Mouse (Mus musculus): ENCODE results near the gene Hnrnpr. TPM values are rescaled to one million over a fixed set of nuclear protein-coding genes. Genes with fewer than 3 reads are reported as not detected.
A peak's percentile ranks its signal among the peaks of the same experiment; 100 is the strongest.

The Hnrnpr gene
- total RNA-seq (2021), result 10 to 100 TPM; 19.7 to 20.1 TPM
- long read RNA-seq, experiment 1, full-length matches to known transcripts, result 18 of 18 reads
- long read RNA-seq, experiment 1, partial matches to known transcripts, result 0 of 18 reads
- long read RNA-seq, experiment 1, other reads (novel, unspliced or antisense), result 0 of 18 reads
- long read RNA-seq, experiment 2, full-length matches to known transcripts, result 28 of 33 reads
- long read RNA-seq, experiment 2, partial matches to known transcripts, result 2 of 33 reads
- long read RNA-seq, experiment 2, other reads (novel, unspliced or antisense), result 3 of 33 reads

DNA sequence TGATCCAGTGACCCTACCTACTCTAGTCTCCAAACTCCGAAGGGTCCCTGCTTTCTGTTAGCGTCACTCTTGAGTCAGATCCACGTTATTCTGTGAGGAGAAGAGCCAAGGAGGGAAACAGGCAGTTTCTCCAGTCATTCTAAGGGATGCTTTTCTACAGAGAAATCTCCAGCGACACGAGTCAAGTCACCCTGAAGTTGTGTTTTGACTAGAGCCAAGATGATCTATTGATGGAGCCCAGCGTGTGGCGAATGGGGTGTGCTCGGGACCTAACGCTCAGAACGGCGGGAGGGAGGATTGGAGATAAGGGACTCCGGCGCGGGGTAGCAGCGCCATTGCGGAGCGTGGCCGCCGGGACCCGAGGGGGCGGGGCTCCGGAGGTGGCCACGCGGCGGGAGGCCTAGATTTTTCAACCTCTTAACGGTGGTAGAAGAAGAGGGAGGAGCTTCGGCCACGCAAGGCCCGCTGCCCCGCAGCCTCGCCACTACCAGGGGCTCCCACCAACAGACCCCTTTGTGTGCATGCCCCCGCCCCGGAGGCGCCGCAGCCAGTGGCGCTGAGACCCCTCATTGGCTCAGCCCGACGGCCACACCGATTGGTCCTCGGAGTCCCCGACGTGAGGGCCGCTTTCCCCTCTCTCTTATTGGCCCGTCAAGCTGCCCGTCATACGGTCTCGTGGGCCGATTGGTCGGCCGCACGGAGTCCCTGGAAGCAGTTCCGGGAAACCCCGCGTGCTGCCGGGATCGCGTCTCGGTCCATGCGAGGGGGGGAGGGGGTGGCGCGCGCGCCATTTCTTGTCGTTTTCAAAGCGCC, at the start of gene Hnrnpr:
Gene Hnrnpr (plus strand): TSS at position 714 of the 813 bp plus-strand sequence.
- peak; percentile 100 for DNase-seq

DNA sequence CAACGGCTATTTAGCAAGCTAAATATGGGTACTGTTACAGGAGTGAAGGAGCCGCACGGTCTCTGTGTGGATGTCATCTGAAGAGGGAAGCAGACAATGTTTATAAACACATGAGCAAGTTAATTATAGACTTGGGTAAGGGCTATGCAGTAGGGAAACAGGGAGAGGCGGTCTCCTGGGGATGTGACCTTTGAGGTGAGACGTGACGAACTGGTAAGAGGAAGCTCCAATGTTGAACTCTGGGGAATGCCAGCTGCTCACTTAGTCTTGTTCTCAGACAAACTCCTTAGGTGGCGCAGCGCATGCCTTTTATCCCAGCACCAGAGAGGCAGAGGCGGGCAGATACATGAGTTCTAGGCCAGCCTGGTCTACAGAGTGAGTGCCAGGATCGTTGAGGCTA, 48.8 kb upstream of the Hnrnpr start:
- no peak for DNase-seq

DNA sequence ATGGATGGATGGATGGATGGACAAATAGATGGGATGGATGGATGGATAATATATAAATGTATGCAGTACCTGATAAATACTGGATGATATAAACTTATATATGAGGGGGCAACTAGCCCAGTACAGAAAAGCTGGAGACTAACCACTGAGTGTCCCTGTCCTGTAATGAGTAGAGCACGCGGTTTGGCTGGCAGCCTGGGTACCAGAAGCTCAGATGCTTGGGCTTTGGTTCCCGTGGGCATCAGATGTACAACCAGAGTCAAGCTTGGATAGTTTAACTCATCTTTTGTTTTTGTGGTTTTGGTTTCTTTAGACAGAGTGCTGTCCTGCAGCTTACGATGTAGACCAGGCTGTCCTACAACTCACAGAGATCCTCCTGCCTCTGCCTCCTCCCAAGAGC, 47.2 kb upstream of the Hnrnpr start:
- DNase-seq, result no peak

DNA sequence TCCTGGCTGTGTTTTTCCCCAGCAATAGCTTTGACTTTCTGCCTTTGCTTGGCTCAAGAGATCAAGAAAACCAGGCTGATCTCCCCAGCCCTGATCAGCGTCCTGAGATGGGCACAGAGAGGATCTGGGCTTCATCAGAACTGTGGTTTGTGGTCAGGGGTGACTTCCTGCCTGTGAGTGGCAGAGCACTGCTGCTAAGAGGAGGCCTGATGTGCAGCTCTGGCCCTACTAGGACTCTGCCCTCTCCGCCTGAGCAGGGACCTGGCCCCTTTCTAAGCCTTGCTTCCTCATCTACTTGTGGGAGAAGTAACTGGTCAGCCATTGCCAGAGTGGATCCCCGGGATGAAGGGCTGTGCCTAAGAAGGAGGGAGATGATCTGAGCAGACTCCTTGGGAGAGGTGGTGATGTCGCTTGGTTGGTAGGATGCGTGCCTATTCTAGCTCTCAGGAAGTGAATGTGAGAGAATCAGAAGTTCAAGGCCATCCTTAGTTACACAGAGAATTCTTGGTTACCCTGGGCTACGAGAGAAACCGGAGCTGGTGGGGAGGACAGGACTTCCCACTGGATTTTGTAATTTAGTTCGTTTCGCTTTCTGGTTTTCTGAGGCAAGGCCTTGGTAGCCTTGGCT, 43.9 kb upstream of the Hnrnpr start:
- DNase-seq, result no peak

DNA sequence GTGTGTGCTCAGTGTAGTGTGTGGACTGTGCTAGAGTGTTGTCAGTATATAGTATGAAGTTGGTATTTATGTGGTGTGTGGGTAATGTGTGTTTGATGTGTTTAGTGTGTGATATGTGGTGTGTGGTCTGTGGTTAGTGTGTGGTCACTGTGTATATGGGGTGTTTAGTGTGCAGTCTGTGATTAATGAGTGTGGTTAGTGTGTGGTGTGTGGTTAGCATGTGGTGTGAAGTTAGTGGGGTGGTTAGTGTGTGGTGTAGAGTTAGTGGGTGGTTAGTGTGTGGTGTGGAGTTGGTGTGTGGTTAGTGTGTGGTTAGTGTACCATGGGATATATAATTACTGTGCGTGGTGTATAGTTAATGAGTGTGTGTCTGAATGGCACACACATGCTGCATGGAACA, 41.8 kb upstream of the Hnrnpr start:
- no peak for DNase-seq

DNA sequence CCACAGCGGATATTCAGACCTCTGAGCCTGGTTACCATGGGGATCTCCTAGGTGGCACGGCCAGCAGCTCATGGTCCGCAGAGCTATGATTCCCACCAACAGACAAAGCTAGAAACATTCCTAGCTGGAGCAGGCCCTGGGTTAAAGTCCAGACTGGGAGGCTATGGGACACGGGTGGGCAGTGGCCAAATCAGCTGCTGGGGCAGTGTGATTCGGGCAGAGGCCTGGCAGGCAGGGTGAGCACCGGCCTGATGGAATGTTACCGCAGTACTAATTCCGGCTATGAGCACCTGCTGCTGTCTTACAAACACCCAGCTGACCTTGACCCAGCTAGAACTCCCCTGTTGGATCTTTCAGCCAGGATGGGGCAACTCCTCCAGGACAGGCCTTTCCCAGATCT, 40.1 kb upstream of the Hnrnpr start:
- peak; percentile 67 for DNase-seq

DNA sequence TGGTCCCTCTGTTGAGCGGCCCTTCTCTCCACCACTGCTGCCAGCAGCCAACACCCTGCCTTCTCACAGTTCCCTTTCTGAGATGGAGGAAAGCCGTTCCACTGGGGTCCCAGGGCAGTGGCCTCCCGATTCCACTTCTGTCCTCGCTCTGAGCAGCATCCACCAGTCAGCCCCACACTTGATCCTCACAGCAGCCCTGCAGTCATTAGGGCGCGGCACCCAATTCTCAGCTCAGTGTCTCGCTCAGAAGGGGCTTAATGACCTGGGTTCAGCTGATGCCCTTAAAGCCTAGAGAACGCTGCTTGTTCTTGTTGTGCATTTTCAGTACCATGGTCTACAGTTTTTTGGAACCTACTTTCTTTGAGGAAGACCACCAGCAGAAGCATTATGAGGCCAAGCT, 29.6 kb upstream of the Hnrnpr start:
- no peak for DNase-seq

DNA sequence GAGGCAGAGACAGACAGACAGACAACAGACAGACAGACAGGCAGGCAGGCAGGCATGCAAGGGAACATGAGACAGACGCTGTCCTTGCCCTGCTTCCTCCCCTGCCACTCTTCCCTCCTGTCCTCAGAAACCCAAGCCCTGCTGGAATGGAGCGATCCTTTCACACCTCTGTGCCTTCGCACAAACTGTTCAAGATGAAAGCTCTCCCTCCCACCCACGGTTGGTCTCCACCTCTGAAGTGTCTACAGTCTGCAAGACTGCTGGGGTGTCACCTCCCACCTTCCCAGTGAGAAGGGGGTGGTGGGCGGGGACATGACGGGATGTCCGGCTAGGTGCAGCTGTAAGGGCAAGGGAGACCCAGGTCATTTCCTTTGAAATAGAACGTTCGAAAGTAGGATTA, 29.1 kb upstream of the Hnrnpr start:
- DNase-seq, result peak; percentile 57

DNA sequence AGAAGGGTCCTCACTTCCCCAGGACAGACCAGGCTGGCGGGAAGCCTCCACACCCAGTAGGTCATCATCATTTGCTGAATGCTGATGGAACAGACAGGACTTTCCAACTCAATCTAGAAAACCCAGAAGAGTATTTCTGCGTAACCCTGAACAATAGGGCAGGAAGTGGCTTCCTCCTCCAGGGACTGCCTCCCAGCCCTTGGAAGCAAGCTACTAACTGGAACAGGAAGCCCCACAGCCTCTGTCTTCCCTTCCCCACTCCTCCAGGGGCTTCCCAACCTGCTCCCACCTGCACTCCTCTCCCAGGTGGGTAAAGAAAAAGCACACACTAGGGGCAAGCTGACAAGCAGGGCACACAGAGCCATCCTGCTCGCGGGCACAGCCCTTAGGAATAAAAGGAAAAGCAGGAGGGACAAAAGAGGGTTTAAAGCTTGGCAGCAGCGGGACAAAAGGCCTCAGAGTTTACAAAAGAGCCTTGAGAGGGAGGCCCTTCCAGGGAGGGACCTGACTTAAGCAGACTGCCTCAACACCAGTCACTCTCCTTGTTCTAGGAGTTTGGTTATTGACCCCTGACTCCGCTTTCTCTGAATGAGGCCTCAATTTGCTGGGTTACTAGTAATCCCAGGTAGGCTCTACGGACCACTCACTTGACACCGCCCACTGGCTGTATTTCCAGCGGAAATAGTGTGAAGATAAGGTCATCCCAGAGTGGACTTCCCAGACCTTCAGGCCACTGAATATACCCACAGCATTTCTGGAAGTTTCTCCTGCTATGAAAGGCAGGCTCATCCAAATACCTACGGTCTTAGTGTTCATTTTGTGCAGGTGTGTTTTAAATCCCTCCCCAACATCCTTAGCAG, 27.9 kb upstream of the Hnrnpr start:
- DNase-seq, result peak; percentile 34

DNA sequence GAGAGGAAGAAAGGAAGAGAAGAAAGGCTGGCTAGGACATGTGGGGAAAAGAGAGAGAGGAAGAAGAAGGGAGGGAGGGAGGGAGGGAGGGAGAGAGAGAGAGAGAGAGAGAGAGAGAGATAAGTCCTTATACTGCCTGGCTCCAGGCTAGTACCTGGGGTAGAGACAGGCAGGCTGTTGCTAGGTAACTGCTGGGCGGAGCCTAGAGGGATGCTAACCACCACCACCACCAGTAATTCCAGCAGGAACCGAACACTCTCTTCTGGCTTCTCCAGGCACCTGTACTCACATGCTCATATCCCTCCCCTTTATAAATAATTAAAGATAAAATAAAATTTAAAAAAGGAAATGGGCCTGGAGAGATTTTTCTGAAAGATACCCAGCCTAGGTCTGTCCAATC, 27.0 kb upstream of the Hnrnpr start:
- no peak for DNase-seq

DNA sequence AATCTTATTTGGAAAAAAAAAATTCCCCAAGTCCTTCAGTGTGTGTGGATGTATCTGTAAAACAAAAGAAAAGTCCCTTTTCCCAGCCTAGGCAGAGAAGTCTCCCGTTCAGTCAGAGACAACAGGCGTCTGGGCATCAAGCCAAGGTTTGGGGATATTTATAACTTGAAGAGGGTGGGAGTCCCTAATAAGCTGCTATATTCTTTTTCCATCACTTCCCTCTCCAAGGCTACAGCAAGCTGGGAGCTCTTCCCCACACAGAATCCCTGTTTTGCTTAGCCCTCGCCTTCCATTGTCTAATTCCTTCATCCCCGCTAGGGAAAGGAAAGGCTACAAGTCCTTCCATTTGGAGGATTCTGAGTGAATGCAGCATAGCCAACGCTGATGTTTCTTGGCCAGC, 26.3 kb upstream of the Hnrnpr start, which contains the start of gene Zfp46:
Gene Zfp46 (plus strand): TSS at position 229 of the 400 bp plus-strand sequence.
- peak; percentile 74 for DNase-seq

DNA sequence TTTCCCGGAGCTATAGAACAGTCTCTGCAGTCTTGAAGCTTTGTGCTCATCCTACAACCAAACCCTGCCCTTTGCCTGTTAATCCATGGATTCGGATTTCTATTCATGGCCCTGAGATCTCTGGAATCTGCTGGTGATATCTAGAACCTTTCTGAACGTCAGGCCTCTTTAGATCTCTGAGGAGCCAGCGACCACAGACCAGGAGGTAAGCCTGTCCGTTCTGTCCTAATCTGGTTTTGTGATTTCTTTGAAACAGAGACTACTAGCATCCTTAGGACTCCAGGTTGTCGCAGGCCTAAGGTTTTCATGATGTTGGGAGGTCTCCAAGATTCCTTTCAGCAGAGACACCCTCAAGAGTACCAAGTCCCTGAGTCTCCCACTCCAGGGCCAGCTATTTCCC, 25.9 kb upstream of the Hnrnpr start:
- no peak for DNase-seq

DNA sequence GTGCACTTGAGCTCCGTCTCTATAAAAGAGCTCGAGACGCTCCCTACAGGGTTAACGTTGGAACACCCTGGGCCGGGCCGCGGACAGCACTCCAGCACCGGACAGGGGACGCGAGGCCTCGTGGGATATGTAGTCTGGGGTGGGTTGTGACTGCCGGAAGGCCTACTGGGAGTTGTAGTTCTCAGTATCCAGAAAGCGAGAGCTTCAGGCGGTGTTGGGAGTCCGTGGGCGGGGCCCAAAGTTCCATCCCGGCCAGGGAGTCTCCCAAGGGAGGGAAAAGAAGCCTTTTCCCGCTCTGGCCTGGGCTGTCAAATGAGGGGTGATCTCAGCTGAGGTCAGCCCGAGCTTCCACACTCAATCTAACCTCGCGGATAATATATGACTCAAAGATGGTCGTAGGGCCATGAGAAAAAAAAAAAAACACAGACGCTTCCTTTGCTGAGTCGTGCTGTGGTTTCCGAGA, 25.4 kb upstream of the Hnrnpr start:
- peak; percentile 97 for DNase-seq

DNA sequence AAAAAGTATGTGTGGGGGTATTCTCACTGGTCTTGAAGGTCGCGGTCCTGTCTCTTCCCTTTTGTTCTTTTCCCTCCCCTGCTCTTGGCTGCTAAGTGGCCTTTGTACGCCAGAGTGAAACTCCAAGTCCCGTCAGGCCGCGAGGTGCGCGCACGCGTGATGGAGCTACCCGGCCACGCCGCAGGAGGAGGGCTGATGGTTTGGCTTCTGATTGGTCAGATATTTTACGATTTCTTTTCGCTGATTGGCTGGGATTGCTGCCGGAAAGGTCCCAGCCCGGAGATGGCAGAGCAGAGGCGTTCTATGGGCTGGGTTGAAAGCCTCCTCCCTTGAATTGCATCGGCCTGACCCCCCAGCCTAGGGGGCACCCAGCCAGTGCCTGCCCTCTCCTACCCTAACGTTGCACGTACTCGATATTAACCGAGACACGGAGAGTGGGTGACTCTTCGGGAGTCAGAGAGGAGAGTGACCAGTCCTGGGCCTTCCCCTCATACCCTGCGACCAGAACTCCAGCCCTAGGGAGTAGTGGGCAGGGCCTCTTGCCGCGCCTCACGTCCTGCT, 24.9 kb upstream of the Hnrnpr start:
- DNase-seq, result peak; percentile 96

DNA sequence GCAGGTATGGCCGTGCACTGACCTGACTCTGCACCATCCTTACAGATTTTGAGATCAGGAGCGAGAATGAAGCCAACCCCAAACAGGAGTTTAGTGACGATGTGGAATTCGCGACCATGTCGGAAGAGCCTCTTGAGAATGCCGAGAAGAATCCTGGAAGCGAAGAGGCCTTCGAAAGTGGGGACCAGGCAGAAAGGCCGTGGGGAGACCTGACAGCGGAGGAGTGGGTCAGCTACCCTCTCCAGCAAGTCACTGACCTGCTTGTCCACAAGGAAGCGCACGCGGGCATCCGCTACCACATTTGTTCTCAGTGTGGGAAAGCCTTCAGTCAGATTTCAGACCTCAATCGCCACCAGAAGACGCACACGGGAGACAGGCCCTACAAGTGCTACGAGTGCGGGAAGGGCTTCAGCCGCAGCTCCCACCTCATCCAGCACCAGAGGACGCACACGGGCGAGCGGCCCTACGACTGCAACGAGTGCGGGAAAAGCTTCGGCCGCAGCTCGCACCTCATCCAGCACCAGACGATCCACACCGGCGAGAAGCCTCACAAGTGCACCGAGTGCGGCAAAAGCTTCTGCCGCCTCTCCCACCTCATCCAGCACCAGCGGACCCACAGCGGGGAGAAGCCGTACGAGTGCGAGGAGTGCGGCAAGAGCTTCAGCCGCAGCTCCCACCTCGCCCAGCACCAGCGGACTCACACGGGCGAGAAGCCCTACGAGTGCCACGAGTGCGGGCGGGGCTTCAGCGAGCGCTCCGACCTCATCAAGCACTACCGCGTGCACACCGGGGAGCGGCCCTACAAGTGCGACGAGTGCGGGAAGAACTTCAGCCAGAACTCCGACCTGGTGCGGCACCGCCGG, 20.6 kb upstream of the Hnrnpr start:
- no peak for DNase-seq

DNA sequence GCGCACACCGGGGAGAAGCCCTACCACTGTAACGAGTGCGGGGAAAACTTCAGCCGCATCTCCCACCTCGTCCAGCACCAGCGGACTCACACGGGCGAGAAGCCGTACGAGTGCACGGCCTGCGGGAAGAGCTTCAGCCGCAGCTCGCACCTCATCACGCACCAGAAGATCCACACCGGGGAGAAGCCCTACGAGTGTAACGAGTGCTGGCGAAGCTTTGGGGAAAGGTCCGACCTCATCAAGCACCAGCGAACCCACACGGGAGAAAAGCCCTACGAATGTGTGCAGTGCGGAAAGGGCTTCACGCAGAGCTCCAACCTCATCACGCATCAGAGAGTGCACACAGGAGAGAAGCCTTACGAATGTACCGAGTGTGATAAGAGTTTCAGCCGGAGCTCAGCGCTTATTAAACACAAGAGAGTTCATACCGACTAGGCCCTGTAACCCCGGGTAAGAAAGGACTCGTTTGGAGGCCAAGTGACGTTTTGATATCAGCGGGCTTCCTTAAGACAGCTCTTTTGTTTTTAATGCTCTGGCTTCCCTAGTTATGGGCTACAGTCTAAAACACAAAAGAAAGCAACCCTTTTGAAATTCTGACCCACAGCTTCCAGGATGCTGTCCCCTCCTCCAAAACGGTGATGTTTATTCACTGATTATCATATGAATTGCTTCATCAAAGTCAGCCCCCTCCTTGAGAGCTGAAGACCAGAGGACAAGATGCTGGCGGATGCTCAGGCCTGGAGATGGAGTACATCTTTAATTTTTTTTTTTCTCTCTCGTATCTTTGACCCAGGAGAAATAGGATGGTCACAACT, 19.8 kb upstream of the Hnrnpr start:
- no peak for DNase-seq

DNA sequence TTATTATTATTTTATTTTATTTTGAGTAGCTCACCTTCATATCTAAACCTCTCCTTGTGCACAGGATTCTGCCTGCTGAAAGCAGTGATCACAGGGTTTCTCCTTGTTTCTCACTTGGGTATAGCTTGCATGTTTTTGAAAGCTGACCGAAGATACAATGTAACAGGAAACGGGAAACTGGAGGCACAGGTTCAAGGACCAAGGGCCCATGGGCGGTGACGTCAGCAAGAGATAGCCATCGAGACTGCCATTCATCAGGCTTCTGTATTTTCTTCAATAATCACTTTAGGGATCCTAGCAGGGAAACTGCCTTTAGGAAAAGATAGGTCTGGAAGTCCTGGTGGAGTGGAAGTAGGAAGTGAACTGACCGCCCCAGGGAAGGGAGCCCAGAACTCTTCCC, 19.1 kb upstream of the Hnrnpr start:
- DNase-seq, result no peak

DNA sequence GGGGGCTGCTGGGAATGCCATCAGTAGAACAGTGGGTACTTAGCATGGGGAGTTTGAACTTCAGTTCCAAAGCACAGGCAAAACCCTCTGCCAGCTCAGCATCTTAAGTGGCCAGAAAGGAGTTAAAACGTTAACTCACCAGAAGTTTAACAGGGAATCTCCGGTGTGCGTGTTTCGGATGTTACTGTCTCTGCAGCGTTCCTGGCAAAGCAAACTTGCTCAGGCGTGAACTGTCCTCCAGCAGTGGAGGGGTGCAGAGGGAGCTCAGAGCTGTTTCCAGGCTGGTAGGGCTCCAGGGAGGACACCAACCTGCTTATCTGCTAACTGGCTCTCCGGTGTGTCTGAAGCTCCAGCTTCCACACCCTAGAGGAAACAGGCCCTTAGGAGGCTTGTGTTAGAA, 14.8 kb upstream of the Hnrnpr start:
- DNase-seq, result no peak

DNA sequence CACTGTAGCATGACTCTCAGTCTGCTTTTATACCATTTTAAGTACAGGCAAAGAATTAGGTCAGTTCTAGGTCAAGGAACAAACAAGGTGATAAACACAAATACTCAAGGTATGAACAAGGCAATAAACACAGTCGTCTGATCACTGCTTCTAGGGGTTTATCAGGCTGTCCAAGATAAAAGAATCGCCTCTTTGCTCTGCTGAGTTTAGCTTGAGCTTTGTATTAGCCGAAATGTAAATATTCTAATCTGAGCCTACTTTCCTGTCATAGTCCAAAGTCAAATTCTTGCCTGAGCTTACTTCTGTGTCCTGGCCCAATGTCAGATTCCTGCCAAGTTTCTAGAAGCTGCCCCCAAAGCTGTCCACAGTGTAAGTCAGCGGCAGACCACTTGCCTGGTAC, 8.3 kb upstream of the Hnrnpr start:
- no peak for DNase-seq

DNA sequence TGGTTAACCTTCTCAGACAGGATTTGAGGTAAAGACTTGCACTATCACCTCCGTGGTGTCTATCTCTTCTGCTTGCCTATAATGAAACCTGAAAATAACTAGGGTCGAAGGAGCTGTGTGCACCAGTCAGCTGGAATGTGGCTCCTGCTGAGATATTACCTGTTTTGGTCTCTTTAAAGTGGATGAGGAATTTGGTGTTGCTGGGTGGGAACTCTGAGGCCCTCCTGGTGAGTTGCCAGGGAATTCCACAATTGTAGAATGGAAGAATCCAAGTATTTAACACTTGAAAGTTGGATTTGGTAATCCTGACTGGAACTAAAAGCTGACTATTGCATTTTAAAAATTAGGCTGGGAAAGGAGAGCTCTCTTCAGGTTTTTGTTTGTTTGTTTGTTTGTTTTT, 6.6 kb upstream of the Hnrnpr start:
- no peak for DNase-seq
